Mouse (Mus musculus) cortical plate, adult 2 months (tissue): ENCODE measurements around the gene Golt1a.
"Not testable (repeated sequence)": the region's sequence is repeated elsewhere in the genome, so short reads cannot be mapped to it uniquely, and the experiment has no call there.

Experiments
- CTCF ChIP-seq: fragments of 200-500 bp; IDR thresholded peaks from 2 replicates; pipeline ENCODE4 v1.5.1; 2011; ENCODE audit warnings: mild to moderate bottlenecking, control low read depth, low read length; ENCODE audit not compliant: insufficient read depth; ENCODE audit errors: extremely low read depth
- POLR2A ChIP-seq: fragments of 200-500 bp; IDR thresholded peaks from 2 replicates; pipeline ENCODE4 v1.6.1; 2011; ENCODE audit warnings: mild to moderate bottlenecking, low read length, control low read depth; ENCODE audit not compliant: insufficient read depth; ENCODE audit errors: extremely low read depth

DNA sequence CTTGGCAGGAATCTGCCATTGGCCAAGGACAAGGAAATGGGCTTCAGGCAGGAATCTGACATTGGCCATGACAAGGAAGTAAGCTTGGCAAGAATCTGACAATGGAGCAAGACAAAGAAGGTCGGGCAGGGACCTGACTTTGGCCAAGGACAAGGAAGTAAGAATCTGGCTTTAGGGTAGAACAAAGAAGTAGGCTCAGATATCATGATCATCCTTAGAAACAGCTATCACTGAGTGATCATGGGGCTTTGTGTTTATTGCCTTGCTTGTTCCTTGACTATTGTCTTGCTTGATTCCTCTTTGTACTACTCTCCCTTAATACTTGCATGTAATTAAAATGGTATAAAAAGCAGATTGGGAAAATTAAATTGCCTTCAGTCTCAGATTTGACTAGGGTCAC, 30.8 kb downstream of the Golt1a start:
- not testable (repeated sequence) for TF ChIP-seq POLR2A, CTCF
